Mouse (Mus musculus) liver, postnatal 0 days (tissue): ENCODE measurements around the gene Lfng.

Source experiments
- CTCF ChIP-seq: sonication (generic); IDR thresholded peaks from 2 replicates; pipeline ENCODE4 v1.5.1; 2016; ENCODE audit warnings: antibody characterized with exemption, low read depth
- EP300 ChIP-seq: IDR thresholded peaks from 2 replicates; pipeline ENCODE4 v1.6.1; 2016; ENCODE audit warnings: antibody characterized with exemption, low read depth, mild to moderate bottlenecking

DNA sequence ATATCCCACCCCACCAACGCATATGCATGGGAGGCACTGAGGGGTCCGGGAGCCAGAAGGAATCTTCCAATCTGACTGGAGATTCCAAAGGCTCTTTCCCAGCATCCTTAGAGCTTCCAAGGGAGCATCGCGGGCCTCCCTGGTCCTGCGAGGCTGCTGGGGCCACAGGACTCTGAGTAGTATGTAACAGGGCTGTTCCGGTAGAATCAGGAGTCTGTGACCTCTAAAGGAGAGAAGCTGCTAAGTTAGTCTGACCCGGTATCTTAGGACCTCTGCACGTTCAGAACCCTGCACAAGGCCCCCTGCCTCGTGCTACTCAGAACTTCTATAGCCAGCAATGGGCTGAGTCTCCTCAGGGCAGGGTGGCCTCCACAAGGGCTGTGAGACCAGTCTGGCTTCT is 27.9 kb upstream of the Lfng start:
- no peak for TF ChIP-seq CTCF
- TF ChIP-seq EP300, result no peak
